Mouse (Mus musculus): ENCODE data around the gene Ccr6. TPM values are rescaled to one million over a fixed set of nuclear protein-coding genes. Genes with fewer than 3 reads are reported as not detected.
"Not testable (repeated sequence)": the region's sequence is repeated elsewhere in the genome, so short reads cannot be mapped to it uniquely, and the experiment has no call there.

Gene Ccr6
- total RNA-seq (2022): under 1 TPM in 1 of 4 experiments, not detected in 3; 1.00 TPM

GRCm38 (mm10) chr17:8235743-8236142 lies at the start of gene Ccr6:
Gene Ccr6 (plus strand): TSS chr17:8236043.
- no peak for DNase-seq

- no peak for DNase-seq
Measured at GRCm38 (mm10) chr17:8193678-8194077, 42.2 kb upstream of the Ccr6 start.

GRCm38 (mm10) chr17:8195685-8196376 lies 40.0 kb upstream of the Ccr6 start:
- DNase-seq: no peak

GRCm38 (mm10) chr17:8197652-8198051 lies 38.2 kb upstream of the Ccr6 start:
- no peak for DNase-seq

GRCm38 (mm10) chr17:8199067-8199935 lies 36.5 kb upstream of the Ccr6 start:
- DNase-seq: no peak

GRCm38 (mm10) chr17:8199936-8200330 lies 35.9 kb upstream of the Ccr6 start:
- no peak for DNase-seq

GRCm38 (mm10) chr17:8203487-8203886 lies 32.4 kb upstream of the Ccr6 start:
- DNase-seq: no peak

- not testable (repeated sequence) for DNase-seq
Measured at GRCm38 (mm10) chr17:8205221-8205631, 30.6 kb upstream of the Ccr6 start.

GRCm38 (mm10) chr17:8206691-8207090 lies 29.2 kb upstream of the Ccr6 start:
- no peak for DNase-seq

- DNase-seq: no peak
Measured at GRCm38 (mm10) chr17:8209696-8210095, 26.1 kb upstream of the Ccr6 start.

GRCm38 (mm10) chr17:8210170-8210569 lies 25.7 kb upstream of the Ccr6 start:
- no peak for DNase-seq

- DNase-seq: no peak
Measured at GRCm38 (mm10) chr17:8210675-8211074, 25.2 kb upstream of the Ccr6 start.

- no peak for DNase-seq
Measured at GRCm38 (mm10) chr17:8211399-8211798, 24.4 kb upstream of the Ccr6 start.

GRCm38 (mm10) chr17:8214369-8214768 lies 21.5 kb upstream of the Ccr6 start:
- DNase-seq: no peak

- no peak for DNase-seq
Measured at GRCm38 (mm10) chr17:8215016-8215745, 20.7 kb upstream of the Ccr6 start.

GRCm38 (mm10) chr17:8223225-8223624 lies 12.6 kb upstream of the Ccr6 start:
- DNase-seq: no peak

- DNase-seq: no peak
Measured at GRCm38 (mm10) chr17:8224072-8224471, 11.8 kb upstream of the Ccr6 start.

GRCm38 (mm10) chr17:8225166-8225565 lies 10.7 kb upstream of the Ccr6 start:
- DNase-seq: no peak

GRCm38 (mm10) chr17:8225746-8226145 lies 10.1 kb upstream of the Ccr6 start:
- no peak for DNase-seq

- no peak for DNase-seq
Measured at GRCm38 (mm10) chr17:8228622-8229021, 7.2 kb upstream of the Ccr6 start.

- no peak for DNase-seq
Measured at GRCm38 (mm10) chr17:8229607-8230006, 6.2 kb upstream of the Ccr6 start.

- no peak for DNase-seq
Measured at GRCm38 (mm10) chr17:8232089-8232488, 3.8 kb upstream of the Ccr6 start.

- DNase-seq: no peak
Measured at GRCm38 (mm10) chr17:8233618-8234214, 2.1 kb upstream of the Ccr6 start.
